ENCODE assay signal across 10 mouse cellular contexts in genomic region chr6:35002261-35002669, GRCm38 (mm10). TPM values are rescaled to one million over a fixed set of nuclear protein-coding genes. Genes with fewer than 3 reads are reported as not detected.
A peak's percentile ranks its signal among the peaks of the same experiment; 100 is the strongest.
DNase-seq lines count a peak whose midpoint lies in the region; ATAC-seq lines count a peak whose summit lies in the region.
"Had no signal": no experiment of that assay in that cellular context is flagged by ENCODE, and none has a peak within 500 bp of the region (broad histone marks: within the 10 kb centered on the region; RNA-seq: fewer than 3 reads in every experiment).

No protein-coding gene starts in this region.

- no peaks in the 10 kb centered on the region for H3K36me3 ChIP-seq in hindbrain, embryonic 16.5 days (ENCODE audit: control insufficient read depth, insufficient read depth, low read length)
- H3K36me3 ChIP-seq in hindbrain, embryonic 11.5 days (ENCODE audit: control insufficient read depth, insufficient read depth, low read length): no peaks in the 10 kb centered on the region
- H3K36me3 ChIP-seq in kidney, embryonic 14.5 days (ENCODE audit: control insufficient read depth, insufficient read depth, low read length): no peaks in the 10 kb centered on the region
- H3K36me3 ChIP-seq: limb, embryonic 12.5 days; neural tube, embryonic 15.5 days had no signal

- no peaks in the 10 kb centered on the region for H3K9me3 ChIP-seq in hindbrain, embryonic 16.5 days (ENCODE audit: control insufficient read depth, low read length)
- H3K9me3 ChIP-seq in hindbrain, embryonic 11.5 days (ENCODE audit: control insufficient read depth, low read length): no peaks in the 10 kb centered on the region
- H3K9me3 ChIP-seq in kidney, embryonic 14.5 days (ENCODE audit: control insufficient read depth, low read length): no peaks in the 10 kb centered on the region
- H3K9me3 ChIP-seq: limb, embryonic 12.5 days; neural tube, embryonic 15.5 days had no signal

- no peak overlapping the region for H3K27ac ChIP-seq in hindbrain, embryonic 16.5 days (ENCODE audit: low read depth, low read length)
- no peak overlapping the region for H3K27ac ChIP-seq in hindbrain, embryonic 11.5 days (ENCODE audit: low read depth, low read length)
- H3K27ac ChIP-seq in kidney, embryonic 14.5 days (ENCODE audit: low read depth, low read length): no peak overlapping the region
- H3K27ac ChIP-seq: limb, embryonic 12.5 days; neural tube, embryonic 15.5 days had no signal

- no peaks in the 10 kb centered on the region for H3K27me3 ChIP-seq in hindbrain, embryonic 16.5 days (replicated peaks; ENCODE audit: control insufficient read depth, insufficient read depth, low read length)
- H3K27me3 ChIP-seq in hindbrain, embryonic 11.5 days (ENCODE audit: control insufficient read depth, insufficient read depth, low read length): no peaks in the 10 kb centered on the region
- no peaks in the 10 kb centered on the region for H3K27me3 ChIP-seq in kidney, embryonic 14.5 days (ENCODE audit: control insufficient read depth, insufficient read depth, low read length)
- H3K27me3 ChIP-seq: limb, embryonic 12.5 days; neural tube, embryonic 15.5 days had no signal

- H3K9ac ChIP-seq in hindbrain, embryonic 16.5 days (ENCODE audit: low read depth, low read length): no peak overlapping the region
- no peak overlapping the region for H3K9ac ChIP-seq in hindbrain, embryonic 11.5 days (ENCODE audit: low read depth, low read length)
- no peak overlapping the region for H3K9ac ChIP-seq in kidney, embryonic 14.5 days (ENCODE audit: low read depth, low read length)
- H3K9ac ChIP-seq: limb, embryonic 12.5 days; neural tube, embryonic 15.5 days had no signal

- DNase-seq in hindbrain, embryonic 11.5 days (ENCODE audit: low spot score): no peak
- DNase-seq in cerebellum, postnatal 14 days: peak; percentile 88 to 93
- peak; percentile 79 for DNase-seq in layer of hippocampus, adult 11-12 months (ENCODE audit: low spot score)
- peak; percentile 75 for DNase-seq in right cerebral cortex, adult 18-20 months
- DNase-seq in testis, postnatal 14 days (ENCODE audit: low spot score): no peak
- no peak for DNase-seq in embryo, embryonic 11 days

- no peak overlapping the region for H3K4me3 ChIP-seq in hindbrain, embryonic 16.5 days (ENCODE audit: low read length)
- no peak overlapping the region for H3K4me3 ChIP-seq in hindbrain, embryonic 11.5 days (ENCODE audit: low read depth, low read length)
- no peak overlapping the region for H3K4me3 ChIP-seq in kidney, embryonic 14.5 days (ENCODE audit: low read length)
- H3K4me3 ChIP-seq: limb, embryonic 12.5 days; neural tube, embryonic 15.5 days had no signal

- peak overlapping the region; percentile 24; the same call in 1 of the 2 replicates for H3K4me2 ChIP-seq in hindbrain, embryonic 16.5 days (ENCODE audit: low read length)
- no peak overlapping the region for H3K4me2 ChIP-seq in hindbrain, embryonic 11.5 days (replicated peaks; ENCODE audit: low read depth, low read length)
- H3K4me2 ChIP-seq in kidney, embryonic 14.5 days (replicated peaks; ENCODE audit: low read depth, low read length): no peak overlapping the region
- H3K4me2 ChIP-seq: limb, embryonic 12.5 days; neural tube, embryonic 15.5 days had no signal

- peaks cover 2% of the 10 kb centered on the region; the same call in 1 of the 2 replicates for H3K4me1 ChIP-seq in hindbrain, embryonic 16.5 days (ENCODE audit: control insufficient read depth, insufficient read depth, low read depth, low read length)
- H3K4me1 ChIP-seq in hindbrain, embryonic 11.5 days (replicated peaks; ENCODE audit: control insufficient read depth, insufficient read depth, low read length): no peaks in the 10 kb centered on the region
- H3K4me1 ChIP-seq in kidney, embryonic 14.5 days (ENCODE audit: control insufficient read depth, insufficient read depth, low read length): no peaks in the 10 kb centered on the region
- H3K4me1 ChIP-seq: limb, embryonic 12.5 days; neural tube, embryonic 15.5 days had no signal

- 0 out of 2 replicates have a peak, but pooled peaks have one; percentile 20 for ATAC-seq in hindbrain, embryonic 16.5 days
- ATAC-seq in hindbrain, embryonic 11.5 days (ENCODE audit: low FRiP score): no peak
- no peak for ATAC-seq in kidney, embryonic 14.5 days (ENCODE audit: low FRiP score, low TSS enrichment)

- WGBS in hindbrain, embryonic 16.5 days: 68% methylated on average over 18 of the region's 18 CpGs
- 88% methylated on average over 18 of the region's 18 CpGs for WGBS in hindbrain, embryonic 11.5 days
- WGBS in kidney, embryonic 14.5 days: 79% methylated on average over 18 of the region's 18 CpGs

RNA-seq across cellular contexts. Expression of gene Slc23a4, which starts 14.1 kb away (rescaled TPM):
- 0.78 and 0.92 TPM in 2 replicates for polyA plus RNA-seq in hindbrain, embryonic 16.5 days (2015; fragmentation: Nextera tagmentation; extraction: Ambion mirVana)
- 0.46 and 0.49 TPM in 2 replicates for polyA plus RNA-seq in hindbrain, embryonic 11.5 days (2014; fragmentation: Nextera tagmentation; extraction: Ambion mirVana)
- 0.44 and 0.61 TPM in 2 replicates for polyA plus RNA-seq in kidney, embryonic 14.5 days (2014; fragmentation: Nextera tagmentation; extraction: Ambion mirVana)

Comparison
In these comparisons a context has a peak if more than half of its experiments do, and no peak if none do; other contexts are left out.
1. DNase-seq: peak in cerebellum, postnatal 14 days (2 of 2), layer of hippocampus, adult 11-12 months (single experiment) and right cerebral cortex, adult 18-20 months (single experiment); none in hindbrain, embryonic 11.5 days (single experiment), testis, postnatal 14 days (single experiment) and embryo, embryonic 11 days (single experiment).